Mouse (Mus musculus) left cerebral cortex, adult 9 months (tissue): ENCODE data around the gene Ttc7b.

ENCODE experiments used
- DNase-seq, 2 experiments: peaks; one replicate each; pipeline ENCODE4 v3.0.0; 2022; ENCODE audit warnings: low spot score in 2 of 2

The Ttc7b gene

GRCm38 (mm10) chr12:100304280-100304679 is 216.3 kb downstream of the Ttc7b start:
- no peak for DNase-seq

- peak in 1 of 2 experiments; percentile 62 for DNase-seq
These were observed 217.5 kb downstream of the Ttc7b start for GRCm38 (mm10) chr12:100303141-100303540.

- DNase-seq = no peak
These were observed 220.2 kb downstream of the Ttc7b start for GRCm38 (mm10) chr12:100300446-100300845.

GRCm38 (mm10) chr12:100299322-100299726 is 221.3 kb downstream of the Ttc7b start:
- DNase-seq = no peak

GRCm38 (mm10) chr12:100298788-100299187 is 221.8 kb downstream of the Ttc7b start:
- DNase-seq = no peak

- DNase-seq = no peak
These were observed 222.7 kb downstream of the Ttc7b start for GRCm38 (mm10) chr12:100297961-100298360.

GRCm38 (mm10) chr12:100294457-100294856 is 226.2 kb downstream of the Ttc7b start:
- no peak for DNase-seq

GRCm38 (mm10) chr12:100293956-100294355 is 226.7 kb downstream of the Ttc7b start:
- DNase-seq = no peak

GRCm38 (mm10) chr12:100290711-100291685 is 229.6 kb downstream of the Ttc7b start:
- DNase-seq = peak; percentile 73 to 89

GRCm38 (mm10) chr12:100290178-100290531 is 230.5 kb downstream of the Ttc7b start:
- no peak for DNase-seq

GRCm38 (mm10) chr12:100289267-100290177 is 231.1 kb downstream of the Ttc7b start:
- peak in 1 of 2 experiments; percentile 70 for DNase-seq

GRCm38 (mm10) chr12:100288018-100288417 is 232.6 kb downstream of the Ttc7b start:
- DNase-seq = no peak

GRCm38 (mm10) chr12:100287565-100287964 is 233.1 kb downstream of the Ttc7b start:
- DNase-seq = no peak

GRCm38 (mm10) chr12:100283283-100283682 is 237.3 kb downstream of the Ttc7b start:
- no peak for DNase-seq

GRCm38 (mm10) chr12:100282025-100282885 is 238.4 kb downstream of the Ttc7b start:
- no peak for DNase-seq

GRCm38 (mm10) chr12:100280972-100281794 is 239.4 kb downstream of the Ttc7b start:
- no peak for DNase-seq

GRCm38 (mm10) chr12:100279898-100280297 is 240.7 kb downstream of the Ttc7b start:
- DNase-seq = no peak

- DNase-seq = no peak
These were observed 242.3 kb downstream of the Ttc7b start for GRCm38 (mm10) chr12:100278358-100278757.

GRCm38 (mm10) chr12:100277534-100277905 is 243.1 kb downstream of the Ttc7b start:
- DNase-seq = no peak
